Mouse (Mus musculus): ENCODE measurements around the gene Gnat2.

DNA sequence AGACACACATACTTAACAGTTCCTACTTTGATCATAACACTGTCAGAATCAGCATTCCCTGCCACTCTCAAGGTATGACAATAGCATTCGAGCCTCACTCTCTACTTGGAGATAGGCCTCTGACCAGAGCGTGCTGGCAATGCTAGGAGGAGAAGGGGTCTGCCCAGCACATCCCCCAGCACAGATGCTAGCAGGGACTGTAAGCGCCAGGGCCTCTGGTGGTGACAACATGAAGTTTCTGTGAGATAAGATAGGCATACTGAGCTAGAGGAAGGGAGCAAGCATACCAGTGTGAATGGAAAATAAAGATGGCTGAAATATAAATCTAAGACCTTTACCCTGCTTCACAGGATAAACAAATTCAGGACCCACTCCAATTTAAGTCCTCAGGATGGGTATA lies 12.7 kb downstream of the Gnat2 start:
- TF ChIP-seq TAL1 (IDR thresholded peaks at IDR 0.05; ENCODE audit: low read length): no peak
- TF ChIP-seq GATA1 (IDR thresholded peaks at IDR 0.05; ENCODE audit: low read length): no peak
